Mouse (Mus musculus): Measurements from ENCODE around the gene Dip2c.

GRCm38 (mm10) chr13:9599334-9600096, 323.2 kb downstream of the Dip2c start:
- TF ChIP-seq CTCF (IDR thresholded peaks at IDR 0.05; ENCODE audit: control insufficient read depth, insufficient read depth, insufficient replicate concordance, low read depth, low read length) (no peak), POLR2A (IDR thresholded peaks at IDR 0.05; ENCODE audit: control insufficient read depth, low read depth, low read length) (no peak)
